Mouse (Mus musculus) olfactory bulb, adult 2 months (tissue): ENCODE results near the gene Gjc3. TPM values are rescaled to one million over a fixed set of nuclear protein-coding genes. Genes with fewer than 3 reads are reported as not detected.
"Not testable (repeated sequence)": the region's sequence is repeated elsewhere in the genome, so short reads cannot be mapped to it uniquely, and the experiment has no call there.

ENCODE experiments used
- H3K27ac ChIP-seq: fragments of 200-500 bp; 2 replicates; pipeline ENCODE4 v1.5.1; 2012; ENCODE audit warnings: low read depth, low read length; ENCODE audit not compliant: insufficient read depth
- H3K4me1 ChIP-seq: fragments of 200-500 bp; 2 replicates; pipeline ENCODE4 v1.6.1; 2012; ENCODE audit warnings: low read length; ENCODE audit not compliant: control insufficient read depth, insufficient read depth
- H3K4me3 ChIP-seq: fragments of 200-500 bp; 2 replicates; pipeline ENCODE4 v1.5.1; 2012; ENCODE audit warnings: mild to moderate bottlenecking, low read depth, low read length, moderate library complexity; ENCODE audit not compliant: insufficient read depth
- CTCF ChIP-seq: fragments of 200-500 bp; IDR thresholded peaks from 2 replicates; pipeline ENCODE4 v1.5.1; 2012; ENCODE audit warnings: low read depth, mild to moderate bottlenecking, low read length, moderate library complexity; ENCODE audit not compliant: insufficient read depth
- POLR2A ChIP-seq: fragments of 200-500 bp; IDR thresholded peaks from 2 replicates; pipeline ENCODE4 v1.6.1; 2012; ENCODE audit warnings: mild to moderate bottlenecking, low read depth, low read length, moderate library complexity; ENCODE audit not compliant: insufficient read depth
- WGBS: fragments of 180-500 bp; shearing (Covaris S2); methylation state at CpG from one replicate; pipeline ENCODE4 v1.1.7; 2018; 5-methylcytosine and 5-hydroxymethylcytosine counted together
- polyA plus RNA-seq: library from polyadenylated mRNA; stranded (reverse); fragments of >200 nt; gene quantifications from 2 replicates; pipeline ENCODE4 v1.2.4, GENCODE M21; 2012; ENCODE audit warnings: low replicate concordance; ENCODE audit not compliant: missing spikeins, insufficient read depth, insufficient read length

Gjc3 gene
- polyA plus RNA-seq, 1 experiment = not detected

DNA sequence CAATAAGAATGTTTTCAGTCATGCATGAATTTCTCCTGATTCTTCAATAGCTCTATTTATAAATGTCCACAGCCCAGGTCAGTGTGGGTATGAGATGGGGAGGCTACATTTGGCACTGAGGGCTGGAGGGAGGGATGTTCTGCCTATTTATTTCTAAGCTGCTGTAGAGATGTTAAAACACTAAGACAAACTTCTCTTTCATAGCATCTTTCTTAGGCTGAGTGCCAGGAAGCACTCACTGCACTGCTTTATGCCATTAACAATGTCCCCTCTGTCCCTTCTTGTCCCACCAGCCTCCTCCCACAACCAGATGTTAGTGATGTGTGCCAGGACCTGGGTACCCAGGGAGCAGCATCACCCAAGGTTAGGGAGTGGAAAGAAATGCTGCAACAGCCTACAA is 3.6 kb upstream of the Gjc3 start:
- no peak overlapping the region for H3K27ac ChIP-seq
- TF ChIP-seq CTCF (no peak), POLR2A (no peak)
- no peaks in the 10 kb centered on the region for H3K4me1 ChIP-seq
- no peak overlapping the region for H3K4me3 ChIP-seq

DNA sequence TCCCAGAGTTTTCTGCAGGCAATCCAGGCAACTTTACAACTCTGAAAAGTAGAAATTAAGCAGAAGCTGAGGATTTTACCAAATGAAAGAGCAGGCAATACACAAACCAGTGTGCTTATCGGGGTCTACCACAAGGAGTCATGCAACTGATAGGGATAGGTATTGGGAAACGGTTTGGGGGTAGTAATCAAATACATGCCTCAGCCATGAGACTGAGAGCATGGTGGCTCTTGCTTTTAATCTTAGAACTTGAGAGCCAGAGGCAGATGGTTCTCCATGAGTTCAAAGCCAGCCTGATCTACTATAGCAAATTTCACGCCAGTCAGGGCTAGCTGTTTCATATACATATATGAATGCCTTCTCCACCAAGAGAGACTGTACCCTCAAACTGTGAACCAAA is 6.5 kb downstream of the Gjc3 start:
- TF ChIP-seq POLR2A (no peak), CTCF (no peak)
- Histone ChIP-seq H3K4me3 (no peak overlapping the region), H3K27ac (no peak overlapping the region), H3K4me1 (no peaks in the 10 kb centered on the region)
- WGBS = 89% methylated on average over 3 of the region's 3 CpGs

DNA sequence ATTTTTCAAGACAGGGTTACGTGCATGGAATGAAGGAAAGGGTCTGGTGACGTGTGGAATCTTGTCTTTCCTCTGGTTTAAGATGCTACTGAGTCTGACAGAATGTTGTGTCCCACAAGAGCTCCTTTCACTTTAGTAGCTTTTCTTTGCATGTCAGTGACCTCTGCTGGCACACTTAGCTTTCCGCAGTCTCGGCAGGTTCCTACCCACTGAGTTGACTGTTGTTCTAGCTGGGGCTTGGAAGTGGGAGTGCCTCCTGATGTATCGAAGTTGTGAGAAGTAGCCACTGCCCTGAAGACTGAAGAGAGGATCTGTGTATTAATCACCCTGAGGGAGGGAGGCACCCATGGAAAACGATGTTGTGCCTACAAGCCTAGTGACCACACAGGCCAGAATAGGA is 11.7 kb downstream of the Gjc3 start:
- Histone ChIP-seq H3K4me3 (no peak overlapping the region), H3K4me1 (no peaks in the 10 kb centered on the region), H3K27ac (no peak overlapping the region)
- no peak for TF ChIP-seq POLR2A
- no peak for TF ChIP-seq CTCF
- 35% methylated on average over 6 of the region's 6 CpGs for WGBS

DNA sequence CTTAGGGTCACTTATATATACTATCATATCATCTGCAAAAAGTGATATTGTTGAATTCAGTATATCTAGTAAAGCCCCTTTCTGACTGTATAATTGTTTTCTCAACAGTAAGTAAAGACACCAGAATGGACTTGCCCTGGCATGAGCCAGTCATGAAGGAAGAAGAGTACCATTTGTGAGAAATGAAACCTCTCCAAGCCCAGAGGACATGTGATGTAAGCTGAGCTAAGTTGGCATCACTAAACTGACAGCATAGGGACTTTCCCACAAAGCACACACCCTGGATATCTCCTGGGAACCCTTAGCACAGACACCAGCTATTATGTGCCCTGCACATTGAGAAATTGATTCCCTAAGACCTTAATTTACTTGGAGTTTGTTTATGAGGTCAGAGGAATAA is 15.6 kb downstream of the Gjc3 start:
- no peak overlapping the region for H3K27ac ChIP-seq
- no peaks in the 10 kb centered on the region for H3K4me1 ChIP-seq
- TF ChIP-seq POLR2A = no peak
- TF ChIP-seq CTCF = no peak
- no peak overlapping the region for H3K4me3 ChIP-seq

DNA sequence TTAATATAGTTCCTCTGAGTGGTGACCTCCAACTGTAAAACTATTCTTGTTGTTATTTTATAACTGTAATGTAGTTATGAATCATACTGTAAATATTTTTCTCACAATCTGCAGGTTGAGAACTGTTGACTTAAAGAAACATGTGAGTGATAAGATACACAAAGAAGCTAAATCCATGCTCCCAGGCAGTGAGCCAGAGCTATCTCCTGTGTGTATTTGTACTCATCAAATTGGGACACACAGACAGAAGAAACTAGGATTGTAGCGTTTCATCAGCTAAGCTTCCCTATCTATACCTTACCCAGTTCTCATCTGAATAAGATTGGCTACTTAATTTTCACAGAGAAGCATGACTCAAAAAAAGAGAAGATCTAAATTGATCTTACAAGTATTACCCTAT is 19.8 kb downstream of the Gjc3 start:
- Histone ChIP-seq H3K27ac (no peak overlapping the region), H3K4me3 (no peak overlapping the region), H3K4me1 (no peaks in the 10 kb centered on the region)
- WGBS = 76% methylated on average over 1 of the region's 1 CpGs
- TF ChIP-seq POLR2A (no peak), CTCF (no peak)

DNA sequence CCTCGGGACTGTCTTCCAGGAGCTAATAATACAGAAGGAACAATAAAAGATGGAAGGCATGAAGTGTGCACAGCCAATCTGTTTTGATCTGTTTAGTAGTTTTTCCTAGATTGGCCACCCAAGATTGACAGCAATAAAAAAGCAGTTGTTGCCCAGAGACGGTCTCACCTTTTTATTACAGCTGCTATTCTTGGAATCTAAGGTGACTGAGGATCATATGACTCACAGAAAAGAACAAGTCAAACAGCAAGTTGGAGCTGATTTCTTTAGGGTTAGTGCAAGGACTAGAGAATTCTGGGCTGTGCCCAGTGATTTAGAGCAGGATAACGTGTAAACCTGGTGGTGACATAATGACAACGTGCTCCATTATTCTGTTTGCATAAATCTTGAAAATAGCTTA is 21.9 kb downstream of the Gjc3 start:
- H3K4me3 ChIP-seq = no peak overlapping the region
- TF ChIP-seq CTCF = no peak
- TF ChIP-seq POLR2A = no peak
- WGBS = 61% methylated on average over 4 of the region's 4 CpGs
- H3K27ac ChIP-seq = no peak overlapping the region
- no peaks in the 10 kb centered on the region for H3K4me1 ChIP-seq

DNA sequence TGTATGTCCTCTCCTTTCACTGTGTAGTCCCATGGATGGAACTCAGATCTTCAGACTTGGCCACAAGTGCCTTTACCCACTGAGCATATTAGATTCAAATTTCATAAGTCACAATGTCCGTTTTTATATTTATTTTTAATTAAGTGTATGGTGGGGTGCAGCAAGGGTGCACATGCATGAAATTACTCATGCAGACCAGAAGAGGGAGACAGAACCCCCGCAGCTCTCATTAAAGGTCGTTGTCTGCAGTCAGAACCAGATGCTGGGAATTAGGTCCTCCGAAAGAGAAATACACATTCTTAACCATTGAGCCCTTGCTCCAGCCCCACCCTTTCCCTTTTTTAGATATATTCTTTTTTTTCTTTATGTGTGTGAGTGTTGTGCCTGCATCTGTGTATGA is 25.7 kb downstream of the Gjc3 start:
- 67% methylated on average over 4 of the region's 4 CpGs for WGBS
- Histone ChIP-seq H3K27ac (no peak overlapping the region), H3K4me1 (no peaks in the 10 kb centered on the region), H3K4me3 (no peak overlapping the region)
- no peak for TF ChIP-seq POLR2A
- no peak for TF ChIP-seq CTCF

DNA sequence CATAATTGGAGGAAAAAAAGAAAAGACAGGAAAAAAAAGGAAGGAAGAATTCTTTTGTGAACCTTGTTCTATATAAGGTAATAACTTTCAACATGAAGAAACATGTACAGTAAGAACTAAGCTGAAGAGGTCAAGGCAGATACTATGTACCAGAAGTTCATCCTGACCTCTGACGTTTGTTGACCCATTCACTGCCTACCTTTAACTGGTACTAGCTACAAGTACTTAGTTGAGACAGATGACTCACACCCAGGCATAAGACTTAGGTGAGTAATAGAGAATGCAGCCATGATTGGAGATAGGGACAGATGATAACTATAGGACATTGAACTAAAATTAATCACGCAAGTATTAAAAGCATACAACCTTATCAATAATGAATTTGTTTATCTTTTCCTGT is 26.4 kb downstream of the Gjc3 start:
- Histone ChIP-seq H3K4me3 (no peak overlapping the region), H3K27ac (no peak overlapping the region), H3K4me1 (no peaks in the 10 kb centered on the region)
- TF ChIP-seq CTCF (no peak), POLR2A (no peak)
- 93% methylated on average over 2 of the region's 2 CpGs for WGBS

DNA sequence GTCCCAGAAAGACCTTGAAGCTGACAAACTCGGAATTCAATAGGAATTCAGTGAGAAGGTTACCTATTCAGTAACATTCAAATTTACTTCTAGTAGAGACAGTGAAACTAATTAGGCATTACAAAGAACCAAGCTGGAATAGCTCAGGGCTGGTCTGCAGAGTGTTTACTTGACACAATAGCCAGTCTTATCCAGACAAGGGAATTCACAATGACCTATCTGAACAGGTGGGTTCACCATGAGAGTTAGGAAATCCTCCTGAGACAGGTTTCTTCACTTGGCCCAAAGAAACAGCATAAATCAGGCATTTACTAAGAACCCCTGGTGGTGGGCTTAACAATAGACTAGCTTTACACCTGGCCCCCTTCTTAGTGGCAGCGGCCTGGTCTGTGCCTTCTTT is 29.0 kb downstream of the Gjc3 start:
- H3K4me3 ChIP-seq, H3K27ac ChIP-seq, H3K4me1 ChIP-seq: not testable (repeated sequence)
- 56% methylated on average over 2 of the region's 2 CpGs for WGBS

DNA sequence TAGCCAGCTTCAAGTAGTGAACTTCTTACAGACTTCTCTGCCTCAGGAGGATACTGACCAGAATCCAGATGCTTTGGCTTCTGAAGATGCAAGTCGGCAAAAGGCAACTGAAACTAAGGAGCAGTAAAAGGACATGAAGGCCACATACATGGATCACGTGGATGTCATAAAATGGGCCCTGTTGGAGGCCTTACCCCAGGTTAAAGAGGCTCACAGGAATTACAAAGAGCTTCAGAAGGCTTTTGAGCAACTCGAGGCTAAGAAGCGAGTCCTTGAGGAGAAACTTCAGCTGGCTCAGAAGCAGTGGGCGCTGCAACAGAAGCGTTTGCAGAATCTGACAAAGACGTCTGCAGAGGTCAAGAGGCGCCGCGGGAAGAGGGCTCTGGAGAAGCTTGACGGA is 34.5 kb downstream of the Gjc3 start:
- no peak for TF ChIP-seq POLR2A
- no peak for TF ChIP-seq CTCF
- WGBS = 85% methylated on average over 11 of the region's 11 CpGs
- Histone ChIP-seq H3K27ac (no peak overlapping the region), H3K4me1 (no peaks in the 10 kb centered on the region), H3K4me3 (no peak overlapping the region)

DNA sequence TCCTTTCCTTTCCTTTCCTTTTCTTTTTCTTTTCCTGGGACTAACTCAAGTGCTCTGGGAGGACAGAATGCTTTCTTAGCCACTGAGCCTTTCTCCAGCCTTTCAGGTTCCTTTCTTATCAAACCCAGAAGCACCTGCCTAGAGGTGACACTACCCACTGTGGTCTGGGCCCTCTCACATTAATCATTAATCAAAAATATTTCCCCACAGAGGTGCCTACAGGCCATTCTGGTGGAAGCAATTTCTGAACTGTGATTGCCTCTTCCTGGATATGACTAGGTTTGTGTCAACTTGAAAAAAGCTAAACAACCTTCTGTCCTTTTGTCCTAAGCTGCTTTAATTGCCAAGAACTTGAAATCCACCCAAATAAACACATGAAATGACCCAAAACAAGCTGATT is 40.7 kb downstream of the Gjc3 start:
- TF ChIP-seq POLR2A = no peak
- TF ChIP-seq CTCF = no peak
- Histone ChIP-seq H3K27ac (no peak overlapping the region), H3K4me1 (no peaks in the 10 kb centered on the region), H3K4me3 (no peak overlapping the region)
